Mouse (Mus musculus) kidney, embryonic 15.5 days (tissue): Measurements from ENCODE around the gene Pip4p1. TPM values are rescaled to one million over a fixed set of nuclear protein-coding genes. Genes with fewer than 3 reads are reported as not detected.
"Not testable (repeated sequence)": the region's sequence is repeated elsewhere in the genome, so short reads cannot be mapped to it uniquely, and the experiment has no call there.

Source experiments
- ATAC-seq: fragments of 200-750 bp; cut with Nextera tagmentation; replicated peaks from 2 replicates; pipeline ENCODE4 v1.8.0; 2017; ENCODE audit warnings: moderate TSS enrichment; ENCODE audit not compliant: low FRiP score
- H3K27ac ChIP-seq: fragments of 300-500 bp; sonication (generic); 2 replicates; pipeline ENCODE4 v1.5.1; 2015; ENCODE audit warnings: mild to moderate bottlenecking, inconsistent platforms
- H3K27me3 ChIP-seq: fragments of 300-500 bp; sonication (generic); 2 replicates; pipeline ENCODE4 v1.6.1; 2015; ENCODE audit warnings: inconsistent platforms
- H3K36me3 ChIP-seq: fragments of 300-500 bp; sonication (generic); 2 replicates; pipeline ENCODE4 v1.6.1; 2015; ENCODE audit warnings: inconsistent platforms
- H3K4me1 ChIP-seq: fragments of 300-500 bp; sonication (generic); 2 replicates; pipeline ENCODE4 v1.6.1; 2015; ENCODE audit warnings: inconsistent platforms
- H3K4me2 ChIP-seq: fragments of 300-500 bp; sonication (generic); 2 replicates; pipeline ENCODE4 v1.6.1; 2015; ENCODE audit warnings: moderate library complexity, mild to moderate bottlenecking, inconsistent platforms
- H3K4me3 ChIP-seq: fragments of 300-500 bp; sonication (generic); replicated peaks from 2 replicates; pipeline ENCODE4 v1.5.1; 2015; ENCODE audit warnings: mild to moderate bottlenecking, inconsistent platforms
- H3K9ac ChIP-seq: fragments of 300-500 bp; sonication (generic); 2 replicates; pipeline ENCODE4 v1.6.1; 2015; ENCODE audit warnings: mild to moderate bottlenecking, inconsistent platforms
- H3K9me3 ChIP-seq: fragments of 300-500 bp; sonication (generic); replicated peaks from 2 replicates; pipeline ENCODE4 v1.6.1; 2016; ENCODE audit warnings: inconsistent platforms
- WGBS: fragments of 180-500 bp; shearing (Covaris S2); methylation state at CpG from one replicate; pipeline ENCODE4 v1.1.7; 2015; ENCODE audit warnings: mixed read lengths; 5-methylcytosine and 5-hydroxymethylcytosine counted together
- polyA plus RNA-seq: library from polyadenylated mRNA; unstranded; fragments of >200 nt; fragmentation: Nextera tagmentation; extraction: Ambion mirVana; gene quantifications from 2 replicates; pipeline ENCODE4 v1.2.1, GENCODE M21; 2015

The Pip4p1 gene
- polyA plus RNA-seq, 1 experiment from 2014 or later = 53.9 TPM

GRCm38 (mm10) chr14:50958289-50958995, 27.8 kb upstream of the Pip4p1 start:
- not testable (repeated sequence) for H3K27me3 ChIP-seq, H3K27ac ChIP-seq, H3K9ac ChIP-seq, H3K36me3 ChIP-seq, H3K4me2 ChIP-seq, ATAC-seq, H3K4me3 ChIP-seq, H3K4me1 ChIP-seq, H3K9me3 ChIP-seq
- 81% methylated on average over 5 of the region's 5 CpGs for WGBS

GRCm38 (mm10) chr14:50957146-50957545, 26.5 kb upstream of the Pip4p1 start:
- H3K9ac ChIP-seq, H3K4me1 ChIP-seq, H3K27ac ChIP-seq, H3K4me2 ChIP-seq, H3K36me3 ChIP-seq, ATAC-seq, H3K4me3 ChIP-seq, H3K27me3 ChIP-seq, H3K9me3 ChIP-seq: not testable (repeated sequence)
- 53% methylated on average over 3 of the region's 3 CpGs for WGBS

GRCm38 (mm10) chr14:50956724-50957123, 26.1 kb upstream of the Pip4p1 start:
- WGBS = 79% methylated on average over 6 of the region's 6 CpGs
- not testable (repeated sequence) for ATAC-seq

GRCm38 (mm10) chr14:50955942-50956508, 25.4 kb upstream of the Pip4p1 start, which contains the start of gene Pnp2:
Gene Pnp2, plus strand, starts transcription at chr14:50955992.
- Histone ChIP-seq H3K4me2 (peak within 1 kb of the TSS; percentile 49), H3K36me3 (peaks cover 12% of the 10 kb centered on the region), H3K4me3 (peak within 1 kb of the TSS; percentile 25)
- H3K9ac ChIP-seq, H3K9me3 ChIP-seq, H3K27ac ChIP-seq, H3K27me3 ChIP-seq, H3K4me1 ChIP-seq: not testable (repeated sequence)
- WGBS = 6% methylated on average over 19 of the region's 19 CpGs
- peak; percentile 90 for ATAC-seq

More at GRCm38 (mm10) chr14:50956724-50957123, 26.1 kb upstream of the Pip4p1 start:
- not testable (repeated sequence) for H3K4me2 ChIP-seq, H3K36me3 ChIP-seq, H3K27ac ChIP-seq, H3K4me3 ChIP-seq, H3K9ac ChIP-seq, H3K27me3 ChIP-seq, H3K9me3 ChIP-seq, H3K4me1 ChIP-seq

- no peak overlapping the region for H3K4me2 ChIP-seq
- no peaks in the 10 kb centered on the region for H3K27me3 ChIP-seq
- WGBS = 86% methylated on average over 10 of the region's 10 CpGs
- H3K9me3 ChIP-seq = no peaks in the 10 kb centered on the region
- peaks cover 15% of the 10 kb centered on the region for H3K36me3 ChIP-seq
- ATAC-seq = no peak
- no peak overlapping the region for H3K4me3 ChIP-seq
- H3K9ac ChIP-seq = no peak overlapping the region
- no peak overlapping the region for H3K27ac ChIP-seq
- 0 out of 2 replicates have a peak, but pooled peaks cover 6% of the 10 kb centered on the region for H3K4me1 ChIP-seq
Measured at GRCm38 (mm10) chr14:50955487-50955886, 24.8 kb upstream of the Pip4p1 start.

GRCm38 (mm10) chr14:50945526-50945925, 14.9 kb upstream of the Pip4p1 start:
- peak overlapping the region; percentile 65 for H3K4me2 ChIP-seq
- peaks cover 10% of the 10 kb centered on the region for H3K4me1 ChIP-seq
- 19% methylated on average over 3 of the region's 3 CpGs for WGBS
- not testable (repeated sequence) for H3K9me3 ChIP-seq, H3K27me3 ChIP-seq, H3K9ac ChIP-seq, ATAC-seq
- peak overlapping the region; percentile 58 for H3K4me3 ChIP-seq
- peak overlapping the region; percentile 93; the same call in 1 of the 2 replicates for H3K27ac ChIP-seq
- H3K36me3 ChIP-seq = peaks cover 10% of the 10 kb centered on the region; the same call in 1 of the 2 replicates

- peak overlapping the region; percentile 65 for H3K4me2 ChIP-seq
- 4% methylated on average over 6 of the region's 6 CpGs for WGBS
- not testable (repeated sequence) for H3K9me3 ChIP-seq, ATAC-seq, H3K27me3 ChIP-seq
- H3K36me3 ChIP-seq = peaks cover 10% of the 10 kb centered on the region; the same call in 1 of the 2 replicates
- H3K27ac ChIP-seq = peak overlapping the region; percentile 93
- peak overlapping the region; percentile 52 for H3K9ac ChIP-seq
- H3K4me1 ChIP-seq = peaks cover 10% of the 10 kb centered on the region
- H3K4me3 ChIP-seq = peak overlapping the region; percentile 58
Measured at GRCm38 (mm10) chr14:50945081-50945480, 14.4 kb upstream of the Pip4p1 start.

GRCm38 (mm10) chr14:50944668-50945033, 14.0 kb upstream of the Pip4p1 start:
- Histone ChIP-seq H3K27ac (peak overlapping the region; percentile 93), H3K4me3 (peak overlapping the region; percentile 58), H3K4me2 (peak overlapping the region; percentile 65), H3K4me1 (peaks cover 10% of the 10 kb centered on the region), H3K9ac (peak overlapping the region; percentile 52)
- H3K36me3 ChIP-seq, H3K9me3 ChIP-seq, H3K27me3 ChIP-seq: not testable (repeated sequence)
- WGBS = under 1% methylated on average over 15 of the region's 15 CpGs
- ATAC-seq = peak; percentile 97

GRCm38 (mm10) chr14:50943932-50944667, 13.4 kb upstream of the Pip4p1 start, which contains the start of gene Gm49342:
Gene Gm49342, plus strand, starts transcription at chr14:50944517.
- Histone ChIP-seq H3K27ac (peak within 1 kb of the TSS; percentile 93), H3K4me2 (peak within 1 kb of the TSS; percentile 65), H3K4me1 (peaks cover 10% of the 10 kb centered on the region), H3K9me3 (no peaks in the 10 kb centered on the region), H3K36me3 (peaks cover 4% of the 10 kb centered on the region; the same call in 1 of the 2 replicates), H3K9ac (peak within 1 kb of the TSS; percentile 52), H3K4me3 (peak within 1 kb of the TSS; percentile 58), H3K27me3 (no peaks in the 10 kb centered on the region)
- 17% methylated on average over 31 of the region's 31 CpGs for WGBS
- peak; percentile 99 for ATAC-seq

- Histone ChIP-seq H3K4me3 (no peak overlapping the region), H3K27ac (no peak overlapping the region), H3K4me2 (no peak overlapping the region), H3K4me1 (peaks cover 1% of the 10 kb centered on the region; the same call in 1 of the 2 replicates), H3K9me3 (no peaks in the 10 kb centered on the region), H3K27me3 (no peaks in the 10 kb centered on the region; the same call in 1 of the 2 replicates), H3K9ac (no peak overlapping the region), H3K36me3 (no peaks in the 10 kb centered on the region)
- 45% methylated on average over 2 of the region's 2 CpGs for WGBS
- no peak for ATAC-seq
Measured at GRCm38 (mm10) chr14:50938940-50939339, 8.3 kb upstream of the Pip4p1 start.

GRCm38 (mm10) chr14:50938119-50938908, 7.7 kb upstream of the Pip4p1 start:
- Histone ChIP-seq H3K36me3 (no peaks in the 10 kb centered on the region), H3K27me3 (no peaks in the 10 kb centered on the region; the same call in 1 of the 2 replicates), H3K4me1 (no peaks in the 10 kb centered on the region), H3K9ac (no peak overlapping the region), H3K27ac (no peak overlapping the region), H3K9me3 (no peaks in the 10 kb centered on the region), H3K4me2 (no peak overlapping the region), H3K4me3 (no peak overlapping the region)
- ATAC-seq = no peak
- WGBS = 97% methylated on average over 3 of the region's 3 CpGs
